Mouse (Mus musculus): ENCODE results near the gene Ces1a. TPM values are rescaled to one million over a fixed set of nuclear protein-coding genes. Genes with fewer than 3 reads are reported as not detected.

Ces1a gene
- polyA plus RNA-seq (2016; fragmentation: Nextera tagmentation; extraction: Ambion mirVana) = not detected in 2 replicates

DNA sequence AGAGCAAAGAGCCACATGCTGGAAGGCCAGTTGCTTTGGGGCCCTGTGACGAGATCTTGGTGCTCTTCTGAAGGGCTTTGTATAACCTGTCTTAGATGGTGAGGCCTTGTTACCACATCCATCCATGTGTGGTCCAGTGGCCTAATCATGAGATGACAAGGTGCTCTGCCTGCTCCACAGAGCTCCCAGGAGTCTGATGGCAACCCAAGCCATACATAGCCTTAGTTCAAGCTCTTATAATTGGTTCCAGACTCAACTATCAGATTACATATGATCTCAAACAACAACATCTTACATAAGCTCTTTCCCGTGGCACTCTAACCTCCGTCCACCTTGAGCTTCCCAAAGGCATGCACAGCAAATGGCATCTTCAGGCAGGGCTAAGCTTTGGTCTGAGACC lies at the start of gene Ces1a:
Ces1a (minus strand) TSS at position 101 of the 400 bp plus-strand sequence.
- no peaks in the 10 kb centered on the region for H3K4me1 ChIP-seq
- no peak within 1 kb of the TSS for H3K4me2 ChIP-seq
- ATAC-seq (ENCODE audit: low FRiP score) = no peak
- no peak within 1 kb of the TSS for H3K9ac ChIP-seq
- H3K4me3 ChIP-seq (replicated peaks) = no peak within 1 kb of the TSS
- H3K36me3 ChIP-seq (replicated peaks) = no peaks in the 10 kb centered on the region
- WGBS = 88% methylated on average over 3 of the region's 3 CpGs
- H3K9me3 ChIP-seq = no peaks in the 10 kb centered on the region
- no peaks in the 10 kb centered on the region for H3K27me3 ChIP-seq
- no peak within 1 kb of the TSS for H3K27ac ChIP-seq

DNA sequence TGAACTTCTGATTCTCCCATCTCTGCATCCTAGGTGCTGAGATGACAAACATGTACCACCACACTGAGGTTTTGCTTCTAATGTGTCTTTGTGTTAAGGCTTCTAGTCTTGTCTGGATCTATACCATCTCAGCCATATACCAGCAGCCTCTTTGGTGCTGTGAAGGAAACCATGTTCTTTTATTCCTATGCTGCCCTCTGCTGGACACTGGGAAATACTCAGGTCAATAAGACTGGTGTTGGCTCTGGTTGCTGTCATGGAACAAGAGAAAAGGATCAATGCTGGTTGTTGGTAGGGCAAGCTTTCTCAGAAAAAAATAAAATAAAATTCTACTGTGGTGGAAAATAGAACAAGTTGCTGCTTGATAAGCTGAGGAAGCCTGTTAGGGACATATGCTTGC lies 47.4 kb upstream of the Ces1a start:
- no peak for ATAC-seq (ENCODE audit: low FRiP score)
- Histone ChIP-seq H3K27ac (no peak overlapping the region), H3K4me2 (no peak overlapping the region), H3K36me3 (replicated peaks) (no peaks in the 10 kb centered on the region), H3K27me3 (no peaks in the 10 kb centered on the region), H3K9me3 (no peaks in the 10 kb centered on the region), H3K4me3 (replicated peaks) (no peak overlapping the region), H3K9ac (no peak overlapping the region), H3K4me1 (no peaks in the 10 kb centered on the region)

DNA sequence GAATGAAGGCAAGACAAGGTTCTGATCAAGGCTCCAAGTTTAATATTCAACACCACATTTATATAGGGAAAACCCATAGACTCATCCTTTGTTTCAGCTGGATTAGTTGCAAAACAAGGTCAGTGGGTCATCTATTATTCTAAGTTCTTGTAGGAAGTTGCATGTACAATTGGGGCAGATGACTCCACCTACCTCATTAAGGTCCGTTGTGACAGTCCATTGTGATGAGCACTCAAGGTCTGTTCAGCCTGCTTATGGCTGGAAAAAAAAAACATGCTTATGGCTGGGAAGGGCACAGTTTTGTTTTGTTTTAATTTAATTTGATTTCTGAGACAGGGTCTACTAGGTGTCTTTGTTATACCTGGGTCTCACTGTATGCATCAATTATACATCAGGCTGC lies 43.3 kb upstream of the Ces1a start:
- Histone ChIP-seq H3K36me3 (replicated peaks) (no peaks in the 10 kb centered on the region), H3K4me1 (peaks cover 9% of the 10 kb centered on the region), H3K4me2 (no peak overlapping the region), H3K27ac (no peak overlapping the region), H3K9ac (no peak overlapping the region), H3K4me3 (replicated peaks) (no peak overlapping the region), H3K27me3 (no peaks in the 10 kb centered on the region), H3K9me3 (no peaks in the 10 kb centered on the region)
- ATAC-seq (ENCODE audit: low FRiP score) = no peak
- 77% methylated on average over 1 of the region's 1 CpGs for WGBS

DNA sequence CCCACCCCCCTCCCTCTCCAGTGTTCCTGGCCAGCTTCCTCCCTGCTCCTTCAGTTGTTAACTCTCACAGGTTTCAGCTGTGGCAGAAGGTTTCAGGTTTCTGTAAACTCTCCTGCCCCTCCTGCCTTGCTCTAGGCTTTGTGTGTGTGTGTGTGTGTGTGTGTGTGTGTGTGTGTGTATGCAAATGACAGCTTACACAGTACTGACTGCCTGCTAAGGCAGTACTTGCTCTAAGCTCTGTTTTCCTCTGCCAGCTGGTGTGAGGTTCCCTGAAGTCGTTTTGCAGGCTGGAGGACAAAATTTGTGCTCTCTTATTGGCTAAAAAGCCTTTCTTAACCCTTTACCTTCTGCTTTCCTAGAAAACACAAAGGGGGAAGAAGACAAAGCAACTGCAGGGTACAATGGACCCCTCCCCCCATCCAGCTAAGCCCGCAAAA lies 40.7 kb upstream of the Ces1a start:
- Histone ChIP-seq H3K9ac (no peak overlapping the region), H3K4me2 (peak overlapping the region; percentile 33), H3K4me1 (peaks cover 9% of the 10 kb centered on the region), H3K9me3 (no peaks in the 10 kb centered on the region), H3K36me3 (replicated peaks) (no peaks in the 10 kb centered on the region), H3K27me3 (no peaks in the 10 kb centered on the region), H3K4me3 (replicated peaks) (no peak overlapping the region), H3K27ac (no peak overlapping the region)
- ATAC-seq (ENCODE audit: low FRiP score) = peak; percentile 55; the same call in 1 of the 2 replicates
- 2% methylated on average over 2 of the region's 2 CpGs for WGBS

DNA sequence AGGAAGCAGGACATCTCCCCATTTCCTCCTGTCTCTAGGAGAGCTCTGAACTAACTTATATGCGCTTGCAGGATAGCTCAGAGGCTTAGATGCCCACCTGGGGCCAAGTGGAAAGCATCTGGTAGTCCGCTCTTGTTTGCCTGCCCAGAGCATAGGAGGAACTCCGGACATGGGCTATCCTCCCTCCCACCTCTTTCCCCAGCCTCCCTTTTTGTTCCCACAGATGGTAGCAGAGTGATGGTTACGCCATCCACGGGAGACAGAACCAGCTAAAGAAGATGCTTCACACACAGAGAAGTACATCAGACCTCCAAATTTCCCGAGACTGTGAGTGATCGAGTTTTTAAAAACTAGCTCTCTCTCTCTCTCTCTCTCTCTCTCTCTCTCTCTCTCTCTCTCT lies 40.2 kb upstream of the Ces1a start:
- Histone ChIP-seq H3K27me3 (no peaks in the 10 kb centered on the region), H3K4me1 (peaks cover 9% of the 10 kb centered on the region), H3K36me3 (replicated peaks) (no peaks in the 10 kb centered on the region), H3K4me2 (peak overlapping the region; percentile 33), H3K9me3 (no peaks in the 10 kb centered on the region), H3K4me3 (replicated peaks) (no peak overlapping the region), H3K27ac (no peak overlapping the region), H3K9ac (no peak overlapping the region)
- ATAC-seq (ENCODE audit: low FRiP score) = no peak
- 35% methylated on average over 7 of the region's 7 CpGs for WGBS

DNA sequence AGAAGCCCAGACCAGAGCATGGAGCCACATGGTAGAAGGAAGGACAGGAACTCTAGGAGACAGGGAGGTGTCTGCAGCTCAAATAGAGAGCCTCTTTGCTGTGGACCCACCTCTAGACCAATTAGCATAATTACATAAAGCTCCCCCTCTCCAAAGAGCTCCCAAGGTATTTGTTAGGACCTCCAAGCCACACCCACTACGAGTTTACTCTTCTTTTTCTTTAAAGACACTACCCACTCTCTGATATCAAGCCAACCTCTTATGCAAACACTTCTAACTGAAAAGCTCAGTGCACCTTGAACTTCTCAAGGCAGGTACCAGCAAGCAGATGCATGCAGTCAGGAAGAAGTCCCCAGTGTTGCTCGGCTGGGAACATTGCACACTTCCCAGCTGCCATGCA lies 31.9 kb upstream of the Ces1a start, which contains the start of gene Ces1b:
Ces1b (minus strand) TSS at position 131 of the 400 bp plus-strand sequence.
- no peak for ATAC-seq (ENCODE audit: low FRiP score)
- Histone ChIP-seq H3K9ac (no peak within 1 kb of the TSS), H3K9me3 (no peaks in the 10 kb centered on the region), H3K4me1 (no peaks in the 10 kb centered on the region), H3K36me3 (replicated peaks) (no peaks in the 10 kb centered on the region), H3K27me3 (no peaks in the 10 kb centered on the region), H3K4me3 (replicated peaks) (no peak within 1 kb of the TSS), H3K27ac (no peak within 1 kb of the TSS), H3K4me2 (no peak within 1 kb of the TSS)
- WGBS = 79% methylated on average over 2 of the region's 2 CpGs

DNA sequence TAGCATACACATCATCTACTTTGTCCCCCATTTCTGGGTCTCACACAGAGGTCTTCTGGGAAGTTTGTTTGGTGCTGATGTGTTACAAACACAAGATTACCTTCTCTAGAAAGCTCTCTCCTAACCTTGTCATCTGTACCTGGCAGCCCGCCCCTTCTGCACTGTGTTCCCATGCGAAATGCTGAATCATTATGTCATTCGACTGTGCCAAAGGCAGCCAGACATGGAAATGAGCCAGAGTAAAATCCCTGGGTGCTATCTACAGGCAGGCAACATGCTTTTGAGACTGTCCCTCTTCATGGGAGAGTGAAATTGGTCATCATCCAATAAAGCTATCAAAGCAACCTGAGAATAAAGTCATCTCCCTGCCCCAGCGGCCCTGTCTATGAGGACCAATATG lies 27.3 kb upstream of the Ces1a start:
- H3K9me3 ChIP-seq = no peaks in the 10 kb centered on the region
- H3K36me3 ChIP-seq (replicated peaks) = no peaks in the 10 kb centered on the region
- WGBS = 93% methylated on average over 4 of the region's 4 CpGs
- H3K9ac ChIP-seq = no peak overlapping the region
- H3K27ac ChIP-seq = no peak overlapping the region
- no peaks in the 10 kb centered on the region for H3K4me1 ChIP-seq
- ATAC-seq (ENCODE audit: low FRiP score) = no peak
- no peaks in the 10 kb centered on the region for H3K27me3 ChIP-seq
- H3K4me2 ChIP-seq = no peak overlapping the region
- no peak overlapping the region for H3K4me3 ChIP-seq (replicated peaks)

DNA sequence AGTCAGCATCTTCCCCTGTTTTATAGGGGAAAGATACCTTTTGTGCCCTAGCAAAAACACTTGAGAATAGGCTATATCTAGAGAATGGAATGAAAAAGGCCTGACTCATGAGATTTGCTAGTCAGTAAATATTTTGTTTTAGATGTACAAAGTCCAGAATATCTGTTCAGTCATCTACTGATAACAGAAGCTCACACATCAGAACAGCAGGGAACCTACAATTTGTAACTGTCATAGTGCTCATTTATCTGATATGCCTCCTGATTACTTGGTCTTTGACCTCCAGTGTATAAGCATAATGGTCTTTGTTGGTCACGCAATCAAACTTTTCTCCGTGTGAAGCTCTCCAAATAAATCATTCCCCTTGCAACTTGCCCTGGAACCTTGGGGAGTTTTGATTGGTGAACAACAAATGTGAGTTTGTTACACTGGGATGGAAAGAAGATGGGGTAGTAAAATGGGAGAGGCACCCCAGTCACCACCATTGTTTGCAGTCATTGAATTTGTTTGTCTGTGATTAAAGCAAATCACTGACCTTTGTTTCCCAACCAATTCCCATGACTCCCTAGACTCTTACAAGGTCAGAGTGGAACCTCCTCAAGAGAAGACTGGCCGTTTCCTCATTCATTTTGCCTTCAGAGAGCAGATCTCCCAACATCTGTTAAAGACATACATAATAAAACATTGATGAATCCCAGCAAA lies 15.6 kb upstream of the Ces1a start:
- H3K27ac ChIP-seq = no peak overlapping the region
- H3K9ac ChIP-seq = no peak overlapping the region
- H3K9me3 ChIP-seq = no peaks in the 10 kb centered on the region
- H3K4me3 ChIP-seq (replicated peaks) = no peak overlapping the region
- WGBS = 81% methylated on average over 3 of the region's 3 CpGs
- no peaks in the 10 kb centered on the region for H3K4me1 ChIP-seq
- no peaks in the 10 kb centered on the region for H3K27me3 ChIP-seq
- ATAC-seq (ENCODE audit: low FRiP score) = no peak
- H3K36me3 ChIP-seq (replicated peaks) = no peaks in the 10 kb centered on the region
- H3K4me2 ChIP-seq = no peak overlapping the region

DNA sequence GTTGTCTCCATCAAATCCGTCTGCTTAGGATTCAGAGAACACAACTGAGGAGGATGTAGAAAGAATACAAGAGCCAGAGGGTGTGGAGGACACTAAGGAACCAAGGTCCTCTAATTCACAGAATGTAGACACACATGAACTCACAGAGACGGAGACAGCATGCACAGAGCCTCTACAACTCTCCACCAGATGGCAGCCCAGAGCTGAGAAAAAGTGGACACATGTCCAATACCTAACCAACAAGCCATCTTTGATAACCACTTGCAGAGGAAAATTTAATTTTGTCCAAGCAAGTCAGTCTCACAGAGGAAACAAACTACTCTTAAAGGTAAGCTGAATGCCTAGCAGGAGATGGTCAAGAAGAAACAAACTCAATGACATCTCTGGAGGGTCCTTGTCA lies 11.2 kb upstream of the Ces1a start:
- Histone ChIP-seq H3K4me2 (no peak overlapping the region), H3K9me3 (no peaks in the 10 kb centered on the region), H3K36me3 (replicated peaks) (no peaks in the 10 kb centered on the region), H3K4me1 (no peaks in the 10 kb centered on the region), H3K9ac (no peak overlapping the region), H3K27ac (no peak overlapping the region), H3K4me3 (replicated peaks) (no peak overlapping the region), H3K27me3 (no peaks in the 10 kb centered on the region)
- WGBS = 11% methylated on average over 2 of the region's 2 CpGs
- no peak for ATAC-seq (ENCODE audit: low FRiP score)

DNA sequence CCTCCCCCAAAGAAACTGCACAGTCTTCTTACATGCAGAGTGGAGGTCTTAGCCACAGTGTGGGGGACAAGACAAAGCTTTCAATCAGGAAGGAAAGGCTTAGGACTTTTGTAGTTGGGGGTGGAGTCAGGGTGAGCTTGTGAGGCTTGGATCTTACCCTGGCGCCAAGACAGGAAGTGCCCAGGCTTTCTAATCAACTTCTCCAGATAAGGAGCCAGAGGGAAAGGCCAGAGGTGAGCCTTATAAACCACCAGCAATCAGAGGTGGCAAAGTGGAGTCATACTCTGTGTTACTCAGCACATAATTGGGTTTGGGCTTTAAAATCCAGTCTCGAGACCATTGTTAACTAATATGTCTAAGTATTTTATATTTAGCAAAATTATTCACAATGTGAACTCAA lies 7.2 kb upstream of the Ces1a start:
- no peaks in the 10 kb centered on the region for H3K27me3 ChIP-seq
- no peak for ATAC-seq (ENCODE audit: low FRiP score)
- no peaks in the 10 kb centered on the region for H3K36me3 ChIP-seq (replicated peaks)
- no peak overlapping the region for H3K4me3 ChIP-seq (replicated peaks)
- H3K9me3 ChIP-seq = no peaks in the 10 kb centered on the region
- WGBS = 64% methylated on average over 2 of the region's 2 CpGs
- H3K9ac ChIP-seq = no peak overlapping the region
- H3K4me1 ChIP-seq = no peaks in the 10 kb centered on the region
- no peak overlapping the region for H3K4me2 ChIP-seq
- no peak overlapping the region for H3K27ac ChIP-seq

DNA sequence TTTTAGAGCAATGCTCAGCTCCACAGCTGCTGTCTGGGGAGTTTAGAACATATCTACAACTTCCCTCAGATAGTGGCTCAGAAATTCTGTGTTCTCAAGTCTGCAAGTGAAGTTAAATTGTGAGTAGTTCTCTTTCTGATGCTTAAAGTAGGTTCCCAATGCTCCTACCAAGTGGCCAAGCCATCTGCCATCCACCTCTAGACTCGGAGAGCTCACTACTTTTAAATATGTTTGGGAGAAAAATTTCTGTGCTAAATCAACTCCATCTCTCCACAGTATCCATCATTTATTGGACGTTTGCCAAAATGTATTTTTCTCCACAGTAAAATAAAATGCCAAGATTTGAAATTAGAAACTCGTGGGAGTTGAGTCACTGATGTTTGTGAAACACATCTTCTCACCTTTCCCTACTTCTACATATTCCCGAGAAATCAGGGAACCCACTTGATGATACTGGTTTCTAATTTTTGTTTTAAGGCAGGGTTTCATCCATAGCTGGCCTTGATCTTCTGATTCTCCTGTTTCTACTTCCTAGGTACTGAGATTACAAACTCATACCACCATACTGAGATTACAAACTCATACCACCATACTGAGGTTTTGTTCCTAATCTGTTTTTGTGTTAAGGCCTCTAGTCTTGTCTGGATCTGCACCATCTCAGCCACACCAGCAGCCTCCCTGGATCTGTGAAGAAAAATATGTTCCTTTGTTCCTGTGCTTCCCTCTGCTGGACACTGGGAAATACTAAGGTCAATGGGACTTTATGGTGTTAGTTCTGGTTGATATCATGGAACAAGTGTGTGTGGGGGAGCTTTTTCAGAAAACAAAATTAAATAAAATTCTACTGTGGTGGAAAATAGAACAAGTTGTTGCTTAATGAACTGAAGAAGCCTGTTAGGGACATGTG lies 771 bp upstream of the Ces1a start:
- H3K4me1 ChIP-seq = no peaks in the 10 kb centered on the region
- no peak for ATAC-seq (ENCODE audit: low FRiP score)
- no peak overlapping the region for H3K4me2 ChIP-seq
- no peak overlapping the region for H3K4me3 ChIP-seq (replicated peaks)
- no peak overlapping the region for H3K27ac ChIP-seq
- H3K36me3 ChIP-seq (replicated peaks) = no peaks in the 10 kb centered on the region
- no peaks in the 10 kb centered on the region for H3K27me3 ChIP-seq
- WGBS = 78% methylated on average over 4 of the region's 4 CpGs
- H3K9me3 ChIP-seq = no peaks in the 10 kb centered on the region
- H3K9ac ChIP-seq = no peak overlapping the region

DNA sequence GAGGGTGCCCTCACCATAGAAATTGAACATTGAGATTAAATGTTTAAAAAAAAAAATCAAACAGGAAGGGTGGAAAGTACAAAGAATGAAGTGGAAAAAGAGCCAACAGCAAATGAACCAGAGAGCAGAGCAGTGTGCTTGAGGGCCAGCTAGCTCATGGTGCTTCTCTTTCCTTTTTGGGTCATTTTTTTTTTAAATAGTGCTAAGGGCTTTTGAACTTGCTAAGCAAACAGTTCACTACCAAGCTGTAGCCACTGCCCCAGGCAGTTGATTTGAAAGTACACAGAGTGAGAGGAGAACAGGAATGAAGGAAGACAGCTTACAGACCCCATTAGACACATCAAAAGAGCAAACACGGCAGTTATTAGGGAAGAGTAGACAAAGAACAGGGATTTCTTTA lies 4.9 kb downstream of the Ces1a start:
- H3K9me3 ChIP-seq = no peaks in the 10 kb centered on the region
- peaks cover 10% of the 10 kb centered on the region for H3K4me1 ChIP-seq
- no peak for ATAC-seq (ENCODE audit: low FRiP score)
- no peak overlapping the region for H3K4me3 ChIP-seq (replicated peaks)
- H3K4me2 ChIP-seq = no peak overlapping the region
- H3K9ac ChIP-seq = no peak overlapping the region
- WGBS = 61% methylated on average over 1 of the region's 1 CpGs
- H3K36me3 ChIP-seq (replicated peaks) = no peaks in the 10 kb centered on the region
- H3K27ac ChIP-seq = no peak overlapping the region
- no peaks in the 10 kb centered on the region for H3K27me3 ChIP-seq
